Mouse (Mus musculus) MN1 (cell line): Measurements from ENCODE around the gene Prdm1.

Source experiments
- DNase-seq: peaks from one replicate; pipeline ENCODE4 v3.0.0-alpha.2; 2016; ENCODE audit warnings: low spot score

Prdm1 gene

DNA sequence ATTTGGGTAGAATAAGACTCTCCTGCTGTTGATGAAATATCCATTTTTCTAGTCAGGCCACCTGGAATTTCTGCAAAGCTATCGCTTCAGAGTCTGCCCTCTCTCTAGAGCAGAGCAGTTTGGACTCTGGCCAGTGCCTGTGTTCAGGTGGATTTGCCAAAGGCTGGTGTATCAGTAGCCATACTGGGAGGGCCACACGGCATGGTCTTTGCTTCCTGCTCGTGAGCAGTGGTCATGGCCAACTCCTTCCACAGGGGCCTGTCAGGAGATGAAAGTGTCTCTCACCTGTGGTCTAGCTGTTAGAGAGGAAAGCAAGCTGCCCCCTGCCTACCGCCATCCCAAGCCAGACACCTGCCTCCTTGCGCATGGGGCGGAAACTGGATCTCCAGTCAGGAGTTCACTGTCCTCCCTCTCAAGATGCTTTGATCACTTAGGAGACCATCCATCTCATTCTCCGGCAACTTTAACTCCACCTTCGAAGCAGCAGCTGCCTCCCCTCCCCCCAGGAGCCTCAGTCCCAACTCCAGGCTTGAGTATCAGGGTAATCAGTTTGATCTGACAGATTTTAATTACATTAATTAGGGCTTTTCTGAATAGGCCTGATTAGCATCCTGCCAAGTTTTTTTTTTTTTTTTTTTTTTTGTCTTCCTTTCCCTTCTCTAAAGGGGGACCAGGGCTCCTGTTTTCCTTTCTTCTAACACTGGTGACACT lies 35.3 kb downstream of the Prdm1 start:
- no peak for DNase-seq

DNA sequence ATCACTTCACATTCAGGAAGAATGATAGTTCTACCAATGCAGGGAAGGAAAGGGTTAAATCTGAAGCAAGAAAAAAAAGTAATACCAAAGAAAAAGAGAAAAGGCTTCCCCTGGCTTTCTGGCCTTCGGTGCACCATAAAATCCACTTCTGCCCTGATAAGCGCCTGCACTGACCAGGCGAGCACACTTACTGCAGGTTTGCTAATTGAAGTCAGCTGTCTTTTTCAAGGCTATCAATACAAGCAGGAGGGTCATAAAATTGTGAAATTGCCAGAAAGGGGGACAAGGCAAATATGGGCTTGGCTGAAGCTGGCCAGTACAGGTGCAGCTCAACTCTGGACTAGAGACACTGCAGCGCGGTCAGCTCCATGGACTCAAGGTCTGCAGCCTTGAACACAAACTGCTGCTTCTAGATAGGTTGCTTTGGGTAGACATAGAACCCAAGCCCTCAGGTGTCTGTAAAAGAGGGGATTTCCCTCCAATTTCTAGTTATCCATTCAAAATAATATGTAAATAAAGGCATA lies 37.3 kb downstream of the Prdm1 start:
- no peak for DNase-seq

GRCm38 (mm10) chr10:44487132-44487531 lies 41.2 kb downstream of the Prdm1 start:
- DNase-seq = no peak

DNA sequence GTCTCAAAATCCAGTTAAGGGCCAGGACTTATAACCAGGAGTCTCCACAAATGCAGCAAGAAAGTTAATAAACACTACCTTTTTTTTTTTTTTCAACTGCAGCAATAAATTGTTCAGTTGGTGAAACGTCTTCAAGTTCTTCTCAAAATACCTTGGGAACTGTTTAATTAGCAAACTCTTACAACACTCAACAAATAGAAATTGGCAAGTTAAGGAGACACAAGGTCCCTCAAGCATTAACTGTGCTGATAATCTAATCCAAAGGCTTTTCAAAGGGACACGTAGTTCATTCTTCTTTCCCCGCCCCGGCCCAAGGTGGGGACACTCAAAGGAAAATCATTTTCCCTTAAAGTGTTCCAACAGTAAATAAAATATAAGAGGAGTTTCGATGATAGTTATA lies 44.2 kb downstream of the Prdm1 start:
- no peak for DNase-seq

- no peak for DNase-seq
Observed at GRCm38 (mm10) chr10:44483116-44483515, 45.2 kb downstream of the Prdm1 start.

GRCm38 (mm10) chr10:44481379-44481778 lies 46.9 kb downstream of the Prdm1 start:
- DNase-seq = no peak

DNA sequence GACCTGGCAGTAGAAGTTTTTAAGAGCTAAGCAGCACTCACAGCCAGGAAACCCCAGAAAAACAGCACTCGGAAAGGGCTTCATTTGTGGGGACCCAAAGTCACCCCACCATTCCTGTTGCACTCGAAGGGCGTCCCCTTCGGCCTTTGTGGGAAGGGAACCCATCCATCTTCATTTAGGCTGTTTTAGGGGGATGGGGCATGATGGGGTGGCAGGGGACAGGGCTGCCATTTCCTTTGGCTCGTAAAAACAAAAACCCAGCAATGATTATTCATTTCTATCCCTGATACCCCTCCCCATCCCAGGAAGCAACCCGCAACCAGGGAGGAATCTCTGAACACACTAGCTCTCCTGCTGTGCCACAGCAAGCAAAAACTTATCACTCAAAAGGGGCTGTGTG lies 49.0 kb downstream of the Prdm1 start:
- no peak for DNase-seq

GRCm38 (mm10) chr10:44478091-44478490 lies 50.2 kb downstream of the Prdm1 start:
- no peak for DNase-seq

DNA sequence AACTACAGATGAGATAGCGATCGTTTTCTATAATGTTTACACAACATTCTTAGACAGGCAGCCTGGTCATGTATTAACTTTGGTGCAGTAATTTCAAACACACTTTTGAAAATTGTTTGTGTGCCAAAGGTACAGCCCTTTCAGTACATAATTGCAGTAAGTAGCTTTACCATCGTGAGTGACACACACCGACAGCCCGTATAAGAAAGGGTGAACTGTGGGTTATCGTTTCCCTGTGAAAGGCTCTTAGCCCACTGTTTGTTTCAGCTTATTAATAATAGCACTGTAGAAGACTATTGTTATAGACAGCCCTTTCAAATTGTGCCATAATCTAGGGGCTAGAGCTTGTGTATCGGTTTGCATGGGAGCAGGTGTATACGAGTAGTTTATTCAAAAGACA lies 51.1 kb downstream of the Prdm1 start:
- no peak for DNase-seq

GRCm38 (mm10) chr10:44476523-44476922 lies 51.8 kb downstream of the Prdm1 start:
- DNase-seq = no peak

- no peak for DNase-seq
Observed at GRCm38 (mm10) chr10:44475376-44475775, 52.9 kb downstream of the Prdm1 start.

DNA sequence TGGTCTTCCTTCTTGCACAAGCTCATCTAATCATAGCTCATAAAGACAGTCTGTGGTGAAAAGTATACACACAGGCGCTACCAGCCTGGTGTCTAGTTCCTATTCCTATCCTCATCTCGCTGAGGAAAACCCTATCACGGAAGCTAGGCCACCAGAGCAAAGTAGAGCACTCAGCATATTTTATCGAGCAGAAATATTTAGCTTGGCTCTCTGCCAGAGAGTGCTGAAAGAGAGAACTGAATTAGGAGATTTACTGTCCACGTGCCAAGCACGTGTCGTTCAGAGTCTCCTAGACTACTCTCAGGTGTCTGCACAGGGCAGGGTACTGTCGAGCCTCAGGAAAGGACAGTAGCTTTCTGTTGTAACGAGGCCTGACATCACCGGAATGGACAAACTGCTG lies 54.0 kb downstream of the Prdm1 start:
- DNase-seq = peak; percentile 30

DNA sequence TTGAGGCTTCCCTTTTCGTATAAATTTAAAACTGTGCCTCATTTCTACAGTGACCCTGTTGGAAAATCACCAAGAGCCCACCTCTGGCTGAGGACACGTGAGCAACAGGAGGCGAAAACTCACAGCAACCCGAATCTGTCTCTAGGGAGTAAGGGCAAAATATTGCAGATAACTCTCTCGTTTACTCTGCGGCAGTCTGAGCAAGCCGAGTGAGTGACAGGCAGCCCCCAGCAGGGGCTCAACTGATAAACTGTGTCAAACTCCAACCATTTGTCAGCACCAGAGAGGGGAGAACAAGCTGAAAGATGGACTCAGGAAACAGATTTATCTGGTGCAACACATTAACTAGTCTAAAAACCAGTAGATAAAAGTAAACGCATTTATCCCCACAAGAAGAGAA lies 62.7 kb downstream of the Prdm1 start:
- no peak for DNase-seq

DNA sequence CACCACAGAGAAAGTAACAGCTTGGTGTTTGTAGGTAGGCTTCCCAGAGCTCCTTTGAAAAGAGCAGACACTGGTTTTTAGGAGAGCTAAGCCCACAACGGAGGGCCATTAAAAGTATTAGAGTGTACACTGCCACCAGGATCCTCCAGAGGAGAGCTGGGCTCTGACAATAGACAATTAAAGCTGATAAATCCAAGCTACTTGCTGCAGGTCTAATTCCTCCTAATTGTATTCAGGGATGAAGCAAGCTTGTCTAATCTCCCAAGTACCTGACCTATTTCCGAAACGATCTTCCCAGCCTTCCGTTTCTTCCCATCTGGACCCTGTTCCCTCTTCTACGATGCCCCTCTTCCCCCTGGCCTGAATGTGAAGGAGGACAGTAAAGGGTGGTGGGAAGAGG lies 63.7 kb downstream of the Prdm1 start:
- no peak for DNase-seq

DNA sequence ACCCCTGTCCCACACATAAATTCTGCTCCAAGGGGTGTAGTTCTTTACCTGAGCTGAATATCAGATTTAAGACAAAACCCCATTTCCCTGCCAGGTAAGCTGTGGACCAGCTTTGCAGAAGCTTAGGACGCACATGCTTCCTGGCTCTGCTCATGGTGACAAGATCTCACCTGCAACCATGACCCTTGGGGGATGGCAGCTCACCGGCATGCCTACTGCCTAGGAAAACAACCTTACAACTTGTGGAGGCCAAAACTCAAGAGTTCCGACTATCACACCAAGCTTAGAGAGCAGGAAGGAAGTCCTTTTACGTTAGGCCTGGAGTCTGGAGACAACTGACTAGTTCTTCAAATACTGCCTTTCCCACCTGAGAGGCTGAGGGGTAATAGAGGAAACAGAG lies 64.4 kb downstream of the Prdm1 start:
- DNase-seq = no peak

DNA sequence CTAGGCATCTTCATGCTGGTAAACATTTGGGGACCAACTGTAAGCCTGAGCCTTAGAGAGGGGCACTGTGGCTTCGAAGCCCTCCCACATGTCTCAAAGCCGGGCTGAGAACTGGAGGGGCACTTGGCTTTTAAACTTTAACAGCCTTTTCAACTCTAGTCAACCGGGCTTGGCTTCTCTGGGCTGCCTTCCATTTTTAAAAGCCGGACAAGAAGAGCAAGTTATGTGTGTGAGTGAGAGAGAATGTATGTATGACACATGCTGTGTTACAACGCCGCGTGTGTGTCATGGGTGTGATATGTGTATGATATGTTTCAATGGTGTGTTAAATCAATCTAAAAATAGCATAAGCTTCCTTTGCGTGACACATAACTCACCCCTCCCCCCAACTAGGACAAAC lies 66.0 kb downstream of the Prdm1 start:
- DNase-seq = no peak

- DNase-seq = no peak
Observed at GRCm38 (mm10) chr10:44461063-44461462, 67.2 kb downstream of the Prdm1 start.

GRCm38 (mm10) chr10:44460095-44460810 lies 68.0 kb downstream of the Prdm1 start:
- DNase-seq = no peak

DNA sequence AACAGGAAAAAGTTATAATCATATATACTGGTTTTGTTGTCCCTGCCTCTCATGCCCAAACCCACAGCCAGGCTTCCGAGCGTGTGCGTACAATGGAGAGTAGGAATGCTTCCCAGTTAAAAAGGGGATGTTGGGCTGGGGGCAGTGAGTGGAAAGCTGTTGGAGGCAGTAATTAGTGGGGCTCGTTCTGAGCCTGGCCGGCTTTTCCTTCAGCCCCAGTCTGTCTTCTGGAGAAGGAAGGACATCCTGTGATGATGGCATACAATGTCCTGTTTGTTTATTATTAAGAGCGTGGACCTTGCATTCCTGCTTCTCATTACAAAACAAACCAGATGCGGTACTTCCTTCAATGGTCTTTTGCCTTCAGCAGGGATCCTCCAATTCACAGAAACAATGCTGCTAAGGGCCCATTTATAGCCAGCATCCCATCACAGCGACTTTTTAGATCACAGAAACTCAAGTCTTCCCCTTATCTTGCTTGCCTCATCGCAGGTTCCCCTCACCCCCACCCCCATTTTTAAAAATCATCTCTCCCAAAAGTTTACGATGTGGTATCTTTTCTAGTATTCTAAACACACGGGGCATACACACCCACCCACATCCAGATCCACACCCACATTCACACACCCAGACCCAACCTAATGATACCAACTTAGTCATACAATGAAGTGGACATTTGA lies 68.8 kb downstream of the Prdm1 start:
- no peak for DNase-seq

- no peak for DNase-seq
Observed at GRCm38 (mm10) chr10:44458534-44459315, 69.6 kb downstream of the Prdm1 start.

- DNase-seq = no peak
Observed at GRCm38 (mm10) chr10:44457791-44458533, 70.3 kb downstream of the Prdm1 start.
